Mouse (Mus musculus): ENCODE data around the gene Vsig10.

GRCm38 (mm10) chr5:117295011-117295410 is 23.9 kb upstream of the Vsig10 start:
- no peak for TF ChIP-seq CTCF (IDR thresholded peaks at IDR 0.05; ENCODE audit: low read depth, low read length)
- TF ChIP-seq POLR2AphosphoS5 (IDR thresholded peaks at IDR 0.05; ENCODE audit: insufficient replicate concordance, low read depth, low read length), result no peak
- no peak for TF ChIP-seq TAL1 (conservative IDR thresholded peaks at IDR 0.05; ENCODE audit: low read depth, low read length)

Measured in G1E (cell line).